Mouse (Mus musculus) midbrain, embryonic 16.5 days (tissue): ENCODE results near the gene Nav2. TPM values are rescaled to one million over a fixed set of nuclear protein-coding genes. Genes with fewer than 3 reads are reported as not detected.
A peak's percentile ranks its signal among the peaks of the same experiment; 100 is the strongest.

Experiments
- ATAC-seq: fragments of 200-750 bp; cut with Nextera tagmentation; 2 replicates; pipeline ENCODE4 v1.8.0; 2017; ENCODE audit warnings: moderate TSS enrichment
- H3K27ac ChIP-seq: fragments of 300-500 bp; sonication (generic); 2 replicates; pipeline ENCODE4 v1.5.1; 2014; ENCODE audit warnings: mild to moderate bottlenecking, low read length, mixed read lengths
- H3K27me3 ChIP-seq: fragments of 300-500 bp; sonication (generic); 2 replicates; pipeline ENCODE4 v1.6.1; 2014; ENCODE audit warnings: low read depth, low read length, mixed read lengths; ENCODE audit not compliant: control insufficient read depth, insufficient read depth
- H3K36me3 ChIP-seq: fragments of 300-500 bp; sonication (generic); 2 replicates; pipeline ENCODE4 v1.6.1; 2014; ENCODE audit warnings: mild to moderate bottlenecking, low read length, moderate library complexity, mixed read lengths; ENCODE audit not compliant: control insufficient read depth, insufficient read depth
- H3K4me1 ChIP-seq: fragments of 300-500 bp; sonication (generic); 2 replicates; pipeline ENCODE4 v1.6.1; 2014; ENCODE audit warnings: mild to moderate bottlenecking, low read length, mixed read lengths; ENCODE audit not compliant: control insufficient read depth, insufficient read depth
- H3K4me2 ChIP-seq: fragments of 300-500 bp; sonication (generic); 2 replicates; pipeline ENCODE4 v1.6.1; 2014; ENCODE audit warnings: mild to moderate bottlenecking, low read length, mixed read lengths
- H3K4me3 ChIP-seq: fragments of 300-500 bp; sonication (generic); 2 replicates; pipeline ENCODE4 v1.5.1; 2014; ENCODE audit warnings: low read depth, mild to moderate bottlenecking, low read length, moderate library complexity, mixed read lengths
- H3K9ac ChIP-seq: fragments of 300-500 bp; sonication (generic); 2 replicates; pipeline ENCODE4 v1.6.1; 2014; ENCODE audit warnings: low read depth, low read length, mixed read lengths
- H3K9me3 ChIP-seq: fragments of 300-500 bp; sonication (generic); replicated peaks from 2 replicates; pipeline ENCODE4 v1.6.1; 2014; ENCODE audit warnings: mild to moderate bottlenecking, low read length, mixed read lengths; ENCODE audit not compliant: control insufficient read depth, poor library complexity, severe bottlenecking
- WGBS: fragments of 180-500 bp; shearing (Covaris S2); extraction: QIAGEN DNeasy Blood & Tissue Kit; methylation state at CpG from one replicate; pipeline ENCODE4 v1.1.7; 2014; 5-methylcytosine and 5-hydroxymethylcytosine counted together
- polyA plus RNA-seq: library from polyadenylated mRNA; unstranded; fragments of >200 nt; fragmentation: Nextera tagmentation; extraction: Ambion mirVana; gene quantifications from 2 replicates; pipeline ENCODE4 v1.2.1, GENCODE M21; 2015

Gene Nav2
- polyA plus RNA-seq, 1 experiment from 2014 or later = 21.5 TPM

DNA sequence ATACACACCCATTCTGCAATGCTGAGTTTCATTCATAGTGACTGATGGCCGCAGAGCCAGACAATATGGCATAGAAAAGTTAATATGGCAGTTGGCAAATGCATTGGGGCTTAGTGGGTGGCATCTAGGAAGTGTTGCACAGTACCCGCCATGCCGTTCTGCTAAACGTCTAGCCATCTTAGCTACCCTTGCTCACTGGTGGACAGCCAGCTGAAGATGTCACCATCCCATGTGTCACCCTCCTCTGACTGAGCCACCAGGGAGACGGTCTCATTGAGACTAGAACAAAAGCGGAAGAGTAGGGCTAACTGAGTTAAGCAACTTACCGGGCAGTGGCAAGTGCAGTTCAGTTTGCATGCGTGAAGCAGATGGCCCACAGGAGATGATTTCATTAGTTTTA, 428.2 kb downstream of the Nav2 start:
- no peak overlapping the region for H3K27ac ChIP-seq

DNA sequence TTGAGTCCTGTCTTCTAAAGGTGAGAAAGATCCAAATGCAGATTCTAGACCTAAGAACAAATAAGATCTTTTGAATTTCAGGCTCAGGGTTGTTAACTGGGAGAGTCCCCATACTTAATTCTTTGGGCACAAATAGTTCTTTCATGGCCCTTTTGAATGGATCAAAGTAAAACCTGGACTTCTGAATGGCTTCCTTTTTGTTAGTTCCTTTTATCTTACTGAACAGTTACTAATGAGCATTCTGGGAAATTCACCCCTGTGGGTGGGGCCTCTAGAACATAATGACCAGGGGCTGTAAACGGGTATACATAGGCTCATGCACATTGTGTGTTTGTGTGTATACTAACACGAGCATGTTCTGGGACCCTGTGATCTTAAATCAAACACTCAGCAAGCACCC, 429.2 kb downstream of the Nav2 start:
- Histone ChIP-seq H3K4me1 (peaks cover 11% of the 10 kb centered on the region), H3K36me3 (no peaks in the 10 kb centered on the region), H3K27ac (no peak overlapping the region), H3K4me2 (no peak overlapping the region), H3K9me3 (no peaks in the 10 kb centered on the region), H3K9ac (no peak overlapping the region), H3K27me3 (no peaks in the 10 kb centered on the region), H3K4me3 (no peak overlapping the region)
- 3% methylated on average over 2 of the region's 2 CpGs for WGBS
- no peak for ATAC-seq

More for the DNA sequence above, 428.2 kb downstream of the Nav2 start:
- Histone ChIP-seq H3K9me3 (no peaks in the 10 kb centered on the region), H3K4me1 (peaks cover 3% of the 10 kb centered on the region; the same call in 1 of the 2 replicates), H3K9ac (no peak overlapping the region), H3K27me3 (no peaks in the 10 kb centered on the region), H3K4me3 (no peak overlapping the region), H3K4me2 (no peak overlapping the region), H3K36me3 (no peaks in the 10 kb centered on the region)
- whole genome bisulfite sequencing = 73% methylated on average over 8 of the region's 8 CpGs
- ATAC-seq = no peak

DNA sequence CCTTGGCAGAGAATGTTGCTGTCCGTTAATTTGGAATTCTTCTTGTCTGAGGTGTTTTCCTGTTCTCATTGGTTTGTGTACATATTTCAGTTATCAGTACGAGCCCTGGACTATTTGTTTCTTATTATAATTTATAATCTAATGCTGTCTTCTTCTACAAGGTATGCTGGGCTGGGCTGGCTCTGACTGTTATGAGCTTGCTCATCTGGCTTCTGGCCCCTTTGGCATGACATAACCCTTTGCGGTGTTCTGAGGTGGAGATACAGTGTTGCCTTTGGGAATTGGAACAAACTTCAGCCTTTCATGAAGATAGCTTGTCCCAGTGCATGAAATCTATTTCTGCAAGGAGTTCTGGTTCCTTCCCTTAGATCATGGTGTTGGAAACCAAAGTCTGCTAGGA, 431.4 kb downstream of the Nav2 start:
- H3K36me3 ChIP-seq = no peaks in the 10 kb centered on the region
- ATAC-seq = no peak
- H3K4me1 ChIP-seq = peaks cover 23% of the 10 kb centered on the region
- no peak overlapping the region for H3K9ac ChIP-seq
- no peak overlapping the region for H3K4me2 ChIP-seq
- no peaks in the 10 kb centered on the region for H3K27me3 ChIP-seq
- no peaks in the 10 kb centered on the region for H3K9me3 ChIP-seq
- WGBS = 92% methylated on average over 3 of the region's 3 CpGs
- H3K4me3 ChIP-seq = no peak overlapping the region
- H3K27ac ChIP-seq = no peak overlapping the region

DNA sequence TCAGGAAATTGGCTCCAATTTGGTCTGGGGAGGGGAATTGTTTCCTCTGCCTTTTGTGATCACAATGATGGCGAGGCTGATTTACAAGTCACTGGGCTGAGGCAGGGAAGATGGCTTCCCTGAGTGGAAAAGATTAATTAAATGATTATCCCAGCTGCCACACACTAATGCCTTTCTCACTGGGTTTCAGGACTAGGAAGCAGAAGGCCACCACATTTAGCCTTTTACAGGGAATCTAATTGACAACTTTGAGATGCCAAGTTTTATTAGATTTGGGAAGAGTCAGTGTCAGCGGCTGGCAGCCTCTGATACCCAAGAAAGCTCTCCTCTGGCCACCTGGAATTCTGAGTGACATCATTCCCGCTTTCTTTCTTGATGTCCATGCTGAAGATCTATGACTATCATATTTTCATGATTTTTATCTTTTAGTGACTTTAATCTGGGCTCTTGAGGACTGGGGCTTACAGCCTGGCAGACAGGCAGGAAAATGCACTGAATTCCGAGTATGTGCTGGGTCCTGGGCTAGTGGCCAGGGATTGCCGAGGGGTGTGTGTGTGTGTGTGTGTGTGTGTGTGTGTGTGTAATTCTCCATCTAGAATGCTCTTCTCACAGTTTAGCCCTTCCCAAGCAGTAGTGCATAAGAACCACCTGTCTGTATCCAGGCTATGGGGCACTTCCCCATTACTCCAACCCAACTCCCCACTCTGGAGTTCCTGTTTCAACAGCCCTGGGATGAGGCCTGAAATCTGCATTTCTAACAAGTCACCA, 432.8 kb downstream of the Nav2 start:
- H3K4me3 ChIP-seq = no peak overlapping the region
- no peak overlapping the region for H3K9ac ChIP-seq
- no peak overlapping the region for H3K4me2 ChIP-seq
- ATAC-seq = peak; percentile 29; the same call in 1 of the 2 replicates
- no peaks in the 10 kb centered on the region for H3K27me3 ChIP-seq
- H3K27ac ChIP-seq = no peak overlapping the region
- H3K36me3 ChIP-seq = no peaks in the 10 kb centered on the region
- H3K9me3 ChIP-seq = no peaks in the 10 kb centered on the region
- 38% methylated on average over 5 of the region's 5 CpGs for WGBS
- H3K4me1 ChIP-seq = peaks cover 23% of the 10 kb centered on the region

DNA sequence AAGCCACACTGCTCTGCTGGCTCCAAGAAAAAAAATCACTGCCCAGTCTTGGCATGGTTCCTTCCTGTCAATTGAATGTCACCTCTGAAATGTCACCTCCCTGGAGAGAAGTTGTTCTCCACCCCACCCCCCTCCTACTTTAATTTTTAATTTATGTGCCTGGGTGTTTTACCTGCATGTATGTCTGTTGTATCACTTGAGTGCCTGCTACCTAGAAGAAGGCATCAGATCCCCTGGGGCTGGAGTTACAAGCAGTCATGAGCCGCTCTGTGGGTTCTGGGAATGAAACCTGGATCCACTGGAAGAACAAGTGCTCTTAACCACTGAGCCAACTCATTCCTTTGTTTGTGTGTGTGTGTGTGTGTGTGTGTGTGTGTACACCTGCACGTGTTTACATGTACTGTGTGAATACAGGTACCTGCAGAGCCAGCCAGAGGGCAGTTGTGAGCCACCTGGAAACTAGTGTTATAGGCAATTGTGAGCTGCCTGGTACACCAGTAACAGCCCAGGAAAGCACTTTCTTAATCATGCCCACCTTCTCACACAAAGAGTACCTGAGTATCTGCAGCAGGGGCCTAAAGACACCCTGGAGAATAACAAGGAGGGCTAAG, 433.5 kb downstream of the Nav2 start:
- Histone ChIP-seq H3K9ac (no peak overlapping the region), H3K36me3 (no peaks in the 10 kb centered on the region), H3K27me3 (no peaks in the 10 kb centered on the region), H3K4me3 (no peak overlapping the region), H3K4me1 (peaks cover 23% of the 10 kb centered on the region), H3K4me2 (no peak overlapping the region), H3K9me3 (no peaks in the 10 kb centered on the region), H3K27ac (no peak overlapping the region)
- WGBS = 82% methylated on average over 2 of the region's 2 CpGs
- 0 out of 2 replicates have a peak, but pooled peaks have one; percentile 18 for ATAC-seq

DNA sequence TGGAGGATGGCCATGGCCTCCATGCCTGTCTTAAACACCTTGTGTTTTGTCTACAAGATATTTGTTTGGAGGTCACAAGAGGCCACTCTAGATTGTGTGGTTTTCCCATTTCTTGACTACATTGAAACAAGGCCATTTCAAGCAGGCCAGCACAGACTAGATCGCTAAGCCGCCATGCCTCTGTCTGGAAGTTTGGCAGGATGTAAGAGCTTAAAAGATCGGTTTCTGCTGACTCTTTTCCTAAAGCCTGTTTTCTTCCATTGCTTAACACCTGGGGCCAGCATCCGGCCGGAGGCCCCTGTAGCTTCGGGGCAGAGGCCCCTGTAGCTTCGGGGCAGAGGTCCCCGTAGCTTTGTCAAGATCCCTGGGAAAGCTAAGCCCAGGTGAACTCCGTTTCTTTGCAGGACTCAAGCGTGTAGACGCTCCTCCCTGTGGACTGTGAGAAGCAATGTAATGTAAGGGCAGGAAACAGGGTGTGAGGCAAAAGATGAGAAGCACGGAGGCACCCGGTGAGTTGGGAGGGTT, 434.1 kb downstream of the Nav2 start:
- H3K9me3 ChIP-seq = no peaks in the 10 kb centered on the region
- no peak overlapping the region for H3K4me3 ChIP-seq
- peaks cover 23% of the 10 kb centered on the region for H3K4me1 ChIP-seq
- ATAC-seq = no peak
- H3K27ac ChIP-seq = no peak overlapping the region
- WGBS = 44% methylated on average over 13 of the region's 13 CpGs
- H3K9ac ChIP-seq = no peak overlapping the region
- no peaks in the 10 kb centered on the region for H3K36me3 ChIP-seq
- H3K4me2 ChIP-seq = peak overlapping the region; percentile 7; the same call in 1 of the 2 replicates
- H3K27me3 ChIP-seq = no peaks in the 10 kb centered on the region

DNA sequence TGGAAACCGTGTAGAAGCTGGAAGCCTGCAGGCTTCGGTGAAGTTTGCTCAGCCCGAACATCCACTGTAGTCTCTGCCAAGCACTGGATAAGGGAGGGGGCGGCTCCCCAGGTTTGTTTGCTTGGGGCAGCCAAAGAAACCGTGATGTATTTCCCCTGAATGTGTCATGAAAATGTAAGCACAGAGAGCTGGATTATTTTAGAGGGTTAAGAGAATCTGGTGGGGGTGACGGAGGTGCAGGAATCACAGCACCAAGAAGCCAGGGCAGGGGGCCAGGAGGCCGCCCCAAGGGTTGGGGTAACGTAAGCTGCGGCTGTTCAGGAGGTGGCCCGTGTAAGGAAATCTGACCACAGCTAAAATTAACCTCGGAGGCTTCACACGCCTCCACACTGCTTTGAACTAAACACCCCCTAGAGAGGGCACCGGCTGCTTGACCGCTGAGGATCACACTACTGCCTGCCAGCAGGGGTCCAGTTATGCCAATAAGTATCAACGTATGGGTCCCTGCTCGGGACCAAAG, 434.6 kb downstream of the Nav2 start:
- H3K27me3 ChIP-seq = no peaks in the 10 kb centered on the region
- H3K36me3 ChIP-seq = no peaks in the 10 kb centered on the region
- 21% methylated on average over 16 of the region's 16 CpGs for WGBS
- no peak overlapping the region for H3K4me3 ChIP-seq
- H3K4me1 ChIP-seq = peaks cover 26% of the 10 kb centered on the region
- H3K9ac ChIP-seq = no peak overlapping the region
- no peaks in the 10 kb centered on the region for H3K9me3 ChIP-seq
- H3K27ac ChIP-seq = no peak overlapping the region
- H3K4me2 ChIP-seq = peak overlapping the region; percentile 7; the same call in 1 of the 2 replicates
- no peak for ATAC-seq

DNA sequence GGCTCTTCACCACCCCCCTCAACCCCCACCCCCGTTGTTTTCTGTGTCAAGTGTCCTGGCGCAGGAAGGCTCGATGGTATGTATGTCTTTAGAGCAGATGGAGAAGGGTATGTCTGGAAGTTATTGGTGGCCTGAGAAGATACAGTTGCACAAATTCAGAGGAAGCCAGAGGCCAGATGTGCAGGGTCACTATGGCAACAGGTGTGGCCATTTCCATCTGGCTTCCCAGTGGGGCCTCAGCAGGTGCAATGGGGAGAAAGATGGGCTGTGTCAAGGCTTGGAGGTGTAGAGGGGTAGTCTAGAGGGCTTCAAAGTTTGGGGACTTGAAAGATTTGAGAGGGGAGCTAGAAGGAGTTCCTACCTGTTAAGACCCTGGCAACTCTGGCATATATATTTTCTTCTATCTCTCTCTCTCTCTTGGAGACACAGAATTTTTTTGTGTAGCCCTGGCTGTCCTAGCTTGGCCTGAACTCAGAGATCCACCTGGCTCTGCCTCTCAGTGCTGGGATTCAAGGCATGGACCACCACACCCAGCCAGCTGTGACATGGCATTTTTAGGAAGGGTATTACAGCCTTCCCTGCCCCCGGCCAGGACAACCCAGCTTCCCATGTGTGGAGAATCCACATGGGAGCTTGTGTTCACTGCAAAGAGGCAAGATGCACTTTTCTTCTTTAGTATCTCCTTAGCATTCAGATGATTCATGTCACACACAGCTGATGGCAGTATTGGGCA, 435.4 kb downstream of the Nav2 start:
- WGBS = 37% methylated on average over 4 of the region's 4 CpGs
- H3K4me2 ChIP-seq = no peak overlapping the region
- no peak overlapping the region for H3K4me3 ChIP-seq
- no peaks in the 10 kb centered on the region for H3K27me3 ChIP-seq
- H3K27ac ChIP-seq = no peak overlapping the region
- H3K4me1 ChIP-seq = peaks cover 33% of the 10 kb centered on the region
- H3K9ac ChIP-seq = no peak overlapping the region
- no peaks in the 10 kb centered on the region for H3K36me3 ChIP-seq
- H3K9me3 ChIP-seq = no peaks in the 10 kb centered on the region
- no peak for ATAC-seq
